Mouse (Mus musculus) cerebellum, adult 2 months (tissue): Measurements from ENCODE around the gene Gm10944.

Experiments used
- CTCF ChIP-seq: fragments of 200-500 bp; IDR thresholded peaks from 2 replicates; pipeline ENCODE4 v1.5.1; 2011; ENCODE audit warnings: low read depth, mild to moderate bottlenecking, control low read depth, low read length, moderate library complexity, borderline replicate concordance; ENCODE audit not compliant: insufficient read depth
- POLR2A ChIP-seq: fragments of 200-500 bp; IDR thresholded peaks from 2 replicates; pipeline ENCODE4 v1.6.1; 2011; ENCODE audit warnings: low read length, control low read depth, borderline replicate concordance; ENCODE audit not compliant: insufficient read depth

- TF ChIP-seq CTCF (no peak), POLR2A (no peak)
These were observed 45.4 kb downstream of the Gm10944 start for GRCm38 (mm10) chr10:10726501-10726900.
